Comparison of ENCODE assay signal across 14 mouse cellular contexts in genomic region chr4:130919750-130920356, GRCm38 (mm10). TPM values are rescaled to one million over a fixed set of nuclear protein-coding genes. Genes with fewer than 3 reads are reported as not detected.
DNase-seq lines count a peak whose midpoint lies in the region; ATAC-seq and TF ChIP-seq lines count a peak whose summit lies in the region.
"Had no signal": no experiment of that assay in that cellular context is flagged by ENCODE, and none has a peak within 500 bp of the region (broad histone marks: within the 10 kb centered on the region; RNA-seq: fewer than 3 reads in every experiment).

No protein-coding gene starts in this region.

- H3K4me2 ChIP-seq in forebrain, embryonic 13.5 days: no peak overlapping the region
- no peak overlapping the region for H3K4me2 ChIP-seq in forebrain, postnatal 0 days (ENCODE audit: low read depth)
- H3K4me2 ChIP-seq in midbrain, postnatal 0 days (ENCODE audit: low read depth, low read length, poor library complexity, severe bottlenecking): no peak overlapping the region
- H3K4me2 ChIP-seq: hindbrain, embryonic 15.5 days; limb, embryonic 13.5 days had no signal

- DNase-seq in forebrain, postnatal 0 days: no peak
- peak; percentile 52 for DNase-seq in brain, embryonic 14.5 days (ENCODE audit: low read depth)
- DNase-seq in midbrain, postnatal 0 days (ENCODE audit: low spot score): peak; percentile 58
- DNase-seq in left cerebral cortex, postnatal 4 days: no peak
- no peak for DNase-seq in layer of hippocampus, adult 8-10 months (ENCODE audit: low spot score in 2 of 2)
- DNase-seq: heart, adult 11 months; thymus, postnatal 36 days had no signal

- no peak for TF ChIP-seq POLR2A in brain, embryonic 14.5 days (IDR thresholded peaks at IDR 0.05; ENCODE audit: borderline replicate concordance, extremely low read depth, insufficient read depth, insufficient read length, poor library complexity, severe bottlenecking)

- H3K36me3 ChIP-seq in forebrain, embryonic 13.5 days (ENCODE audit: poor library complexity, severe bottlenecking): no peaks in the 10 kb centered on the region
- H3K36me3 ChIP-seq in forebrain, postnatal 0 days (ENCODE audit: insufficient read depth): no peaks in the 10 kb centered on the region
- H3K36me3 ChIP-seq in megakaryocyte, embryonic 14.5 days (replicated peaks; ENCODE audit: low read length): peaks cover 91% of the 10 kb centered on the region
- no peaks in the 10 kb centered on the region for H3K36me3 ChIP-seq in midbrain, postnatal 0 days (ENCODE audit: insufficient read depth, low read length)
- H3K36me3 ChIP-seq: hindbrain, embryonic 15.5 days; limb, embryonic 13.5 days had no signal

- peaks cover 17% of the 10 kb centered on the region for H3K4me1 ChIP-seq in forebrain, embryonic 13.5 days
- no peaks in the 10 kb centered on the region for H3K4me1 ChIP-seq in forebrain, postnatal 0 days (ENCODE audit: insufficient read depth)
- H3K4me1 ChIP-seq in megakaryocyte, embryonic 14.5 days: peaks cover 99% of the 10 kb centered on the region
- no peaks in the 10 kb centered on the region for H3K4me1 ChIP-seq in midbrain, postnatal 0 days (ENCODE audit: insufficient read depth, low read length)

- no peak overlapping the region for H3K9ac ChIP-seq in forebrain, embryonic 13.5 days
- no peak overlapping the region for H3K9ac ChIP-seq in forebrain, postnatal 0 days
- H3K9ac ChIP-seq in midbrain, postnatal 0 days (replicated peaks; ENCODE audit: low read length, poor library complexity, severe bottlenecking): no peak overlapping the region
- H3K9ac ChIP-seq: hindbrain, embryonic 15.5 days; limb, embryonic 13.5 days had no signal

- no peak for ATAC-seq in forebrain, embryonic 13.5 days
- ATAC-seq in forebrain, postnatal 0 days: no peak
- ATAC-seq in megakaryocyte, adult 5-6 weeks (ENCODE audit: poor library complexity, severe bottlenecking): no peak
- ATAC-seq in midbrain, postnatal 0 days (ENCODE audit: low FRiP score): no peak

- no peak for TF ChIP-seq CTCF in forebrain, postnatal 0 days (IDR thresholded peaks at IDR 0.05; ENCODE audit: low read depth)
- TF ChIP-seq CTCF in brain, embryonic 14.5 days (IDR thresholded peaks at IDR 0.05; ENCODE audit: borderline replicate concordance, extremely low read depth, insufficient read depth, insufficient read length): no peak
- no peak for TF ChIP-seq CTCF in midbrain, postnatal 0 days (IDR thresholded peaks at IDR 0.05)

- peak overlapping the region; percentile 10; the same call in 1 of the 2 replicates for H3K27ac ChIP-seq in forebrain, embryonic 13.5 days
- H3K27ac ChIP-seq in forebrain, postnatal 0 days (ENCODE audit: low read depth, low read length): no peak overlapping the region
- no peak overlapping the region for H3K27ac ChIP-seq in midbrain, postnatal 0 days (ENCODE audit: low read depth, low read length)
- H3K27ac ChIP-seq: hindbrain, embryonic 15.5 days; layer of hippocampus, adult 2 months; limb, embryonic 13.5 days had no signal

- no peak overlapping the region for H3K4me3 ChIP-seq in forebrain, embryonic 13.5 days
- H3K4me3 ChIP-seq in forebrain, postnatal 0 days (ENCODE audit: low read depth, low read length): no peak overlapping the region
- peak overlapping the region; percentile 97 for H3K4me3 ChIP-seq in megakaryocyte, embryonic 14.5 days (replicated peaks)
- no peak overlapping the region for H3K4me3 ChIP-seq in midbrain, postnatal 0 days (ENCODE audit: low read depth, low read length)
- H3K4me3 ChIP-seq: hindbrain, embryonic 15.5 days; layer of hippocampus, adult 2 months; limb, embryonic 13.5 days had no signal

- no peaks in the 10 kb centered on the region for H3K9me3 ChIP-seq in forebrain, embryonic 13.5 days (replicated peaks)
- no peaks in the 10 kb centered on the region for H3K9me3 ChIP-seq in forebrain, postnatal 0 days (ENCODE audit: low read length)
- H3K9me3 ChIP-seq in megakaryocyte, embryonic 14.5 days: no peaks in the 10 kb centered on the region
- no peaks in the 10 kb centered on the region for H3K9me3 ChIP-seq in midbrain, postnatal 0 days (ENCODE audit: low read length)
- H3K9me3 ChIP-seq: hindbrain, embryonic 15.5 days; limb, embryonic 13.5 days had no signal

- intact Hi-C loops in left cerebral cortex, postnatal 4 days (cut with DNase I): no loop called here

- 69% methylated on average over 9 of the region's 9 CpGs for WGBS in forebrain, embryonic 13.5 days
- 62% methylated on average over 9 of the region's 9 CpGs for WGBS in forebrain, postnatal 0 days
- WGBS in midbrain, postnatal 0 days: 65% methylated on average over 9 of the region's 9 CpGs

- H3K27me3 ChIP-seq in forebrain, embryonic 13.5 days: no peaks in the 10 kb centered on the region; the same call in 1 of the 2 replicates
- H3K27me3 ChIP-seq in forebrain, postnatal 0 days (ENCODE audit: insufficient read depth, low read length): no peaks in the 10 kb centered on the region
- H3K27me3 ChIP-seq in megakaryocyte, embryonic 14.5 days (replicated peaks): no peaks in the 10 kb centered on the region
- no peaks in the 10 kb centered on the region for H3K27me3 ChIP-seq in midbrain, postnatal 0 days (ENCODE audit: insufficient read depth, low read length)
- H3K27me3 ChIP-seq: hindbrain, embryonic 15.5 days; limb, embryonic 13.5 days had no signal

RNA-seq across cellular contexts. Expression of gene Laptm5, which starts 6.9 kb away (rescaled TPM):
- 15.5 and 16.7 TPM in 2 replicates for polyA plus RNA-seq in forebrain, embryonic 13.5 days (2015; fragmentation: Nextera tagmentation; extraction: Ambion mirVana)
- 17.5 and 25.5 TPM in 2 replicates for total RNA-seq in forebrain, postnatal 0 days (2014; rRNA removed)
- polyA plus RNA-seq in forebrain, postnatal 0 days (2015; fragmentation: Nextera tagmentation; extraction: Ambion mirVana): 30.2 and 34.3 TPM in 2 replicates
- 2,077 and 24,581 TPM in 2 replicates for polyA plus RNA-seq in megakaryocyte, embryonic 14.5 days (2012; ENCODE audit: insufficient read depth, low replicate concordance)
- total RNA-seq in megakaryocyte, adult 5-6 weeks (2015): 1,039 and 1,095 TPM in 2 replicates
- total RNA-seq in megakaryocyte, adult 5-6 weeks (2017): 312 and 362 TPM in 2 replicates
- polyA plus RNA-seq in brain, embryonic 14.5 days (2012; rRNA removed): 22.6 and 26.5 TPM in 2 replicates
- 28.2 and 34.5 TPM in 2 replicates for total RNA-seq in midbrain, postnatal 0 days (2014; rRNA removed)
- 32.8 and 36.2 TPM in 2 replicates for polyA plus RNA-seq in midbrain, postnatal 0 days (2015; fragmentation: Nextera tagmentation; extraction: Ambion mirVana)
- 10 to 100 TPM; 10.8 to 15.0 TPM for total RNA-seq in left cerebral cortex, postnatal 4 days (2021)
- total RNA-seq in layer of hippocampus, adult 8-10 months (2022): 100 to 1,000 TPM in 2 of 4 experiments, 10 to 100 TPM in 2; 31.4 to 224 (median 109) TPM

RNA-seq across cellular contexts. Expression of gene Matn1, which starts 24.3 kb away (rescaled TPM):
- not detected in 2 replicates for polyA plus RNA-seq in forebrain, embryonic 13.5 days (2015; fragmentation: Nextera tagmentation; extraction: Ambion mirVana)
- 0.24 and 0.38 TPM in 2 replicates for total RNA-seq in forebrain, postnatal 0 days (2014; rRNA removed)
- 0.16 and 0.27 TPM in 2 replicates for polyA plus RNA-seq in forebrain, postnatal 0 days (2015; fragmentation: Nextera tagmentation; extraction: Ambion mirVana)
- 1.1 and 4.1 TPM in 2 replicates for polyA plus RNA-seq in megakaryocyte, embryonic 14.5 days (2012; ENCODE audit: insufficient read depth, low replicate concordance)
- not detected in 2 replicates for total RNA-seq in megakaryocyte, adult 5-6 weeks (2015)
- not detected in 2 replicates for total RNA-seq in megakaryocyte, adult 5-6 weeks (2017)
- 0.29 and 0.81 TPM in 2 replicates for polyA plus RNA-seq in brain, embryonic 14.5 days (2012; rRNA removed)
- total RNA-seq in midbrain, postnatal 0 days (2014; rRNA removed): 0.38 TPM in 1 of 2 replicates, not detected in the other
- polyA plus RNA-seq in midbrain, postnatal 0 days (2015; fragmentation: Nextera tagmentation; extraction: Ambion mirVana): 0.20 and 0.27 TPM in 2 replicates
- under 1 TPM; 0.24 to 0.34 TPM for total RNA-seq in left cerebral cortex, postnatal 4 days (2021)
- total RNA-seq in layer of hippocampus, adult 8-10 months (2022): 1 to 10 TPM in 2 of 4 experiments, under 1 TPM in 2; 0.69 to 1.2 (median 0.91) TPM
- polyA plus RNA-seq: C2C12 had no signal

Comparison
In these comparisons a context has a peak if more than half of its experiments do, and no peak if none do; other contexts are left out.
1. DNase-seq: peak in brain, embryonic 14.5 days (single experiment) and midbrain, postnatal 0 days (single experiment); none in forebrain, postnatal 0 days (single experiment), left cerebral cortex, postnatal 4 days (single experiment) and layer of hippocampus, adult 8-10 months (0 of 2).